Mouse (Mus musculus): ENCODE measurements around the gene Susd6.

Susd6 gene

DNA sequence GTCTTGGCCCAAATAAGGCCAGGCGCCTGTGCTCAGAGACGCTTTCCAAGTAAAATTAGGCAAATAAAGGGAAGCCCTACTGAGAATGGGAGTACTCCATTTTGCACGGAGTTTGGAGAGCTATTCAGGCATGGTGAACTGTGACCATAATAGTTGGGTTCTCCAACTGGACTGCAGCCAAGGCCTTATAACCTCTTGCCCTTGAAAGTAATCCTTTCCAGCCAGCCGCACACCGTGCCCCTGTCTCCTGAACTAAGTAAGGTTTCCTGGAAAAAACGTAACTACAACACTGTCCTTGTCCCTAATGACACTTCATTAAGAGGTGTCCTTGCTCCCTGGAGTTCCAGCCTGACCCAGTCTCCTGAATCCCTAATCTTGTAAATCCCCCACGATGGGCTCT is 135.6 kb downstream of the Susd6 start:
- DNase-seq (ENCODE audit: low read depth in 2 of 2, low spot score in 2 of 2), result no peak

DNA sequence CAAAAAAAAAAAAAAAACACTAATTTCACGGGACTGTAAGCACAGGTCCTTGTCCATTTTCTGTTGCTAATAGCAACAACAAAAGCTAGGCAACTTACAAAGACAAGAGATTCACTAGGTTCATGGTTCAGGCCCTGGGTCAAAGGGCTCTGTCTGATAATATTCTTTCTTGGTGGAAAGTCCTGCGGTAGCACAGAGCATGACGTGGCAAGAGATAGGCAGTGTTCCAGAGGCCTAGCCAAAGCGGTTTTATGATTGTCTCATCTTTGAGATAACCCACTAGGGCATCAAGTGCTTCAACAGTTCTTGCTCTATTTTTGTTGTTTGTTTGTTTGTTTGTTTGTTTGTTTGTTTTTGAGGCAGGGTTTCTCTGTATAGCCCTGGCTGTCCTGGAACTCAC is 136.2 kb downstream of the Susd6 start:
- no peak for DNase-seq (ENCODE audit: low read depth in 2 of 2, low spot score in 2 of 2)

- no peak for DNase-seq (ENCODE audit: low read depth in 2 of 2, low spot score in 2 of 2)
Measured at GRCm38 (mm10) chr12:80927518-80927917, 137.2 kb downstream of the Susd6 start.

- no peak for DNase-seq (ENCODE audit: low read depth in 2 of 2, low spot score in 2 of 2)
Measured at GRCm38 (mm10) chr12:80928881-80929280, 138.6 kb downstream of the Susd6 start.

GRCm38 (mm10) chr12:80930141-80930540 is 139.8 kb downstream of the Susd6 start:
- no peak for DNase-seq (ENCODE audit: low read depth in 2 of 2, low spot score in 2 of 2)

All from CD8-positive naive resting alpha-beta T cell, adult 2 months (primary cell).